Mouse (Mus musculus): ENCODE measurements around the gene Hist2h3c1. TPM values are rescaled to one million over a fixed set of nuclear protein-coding genes. Genes with fewer than 3 reads are reported as not detected.

Hist2h3c1 gene
- polyA plus RNA-seq, 1 experiment: not detected

- peaks cover 6% of the 10 kb centered on the region for H3K4me1 ChIP-seq (ENCODE audit: control insufficient read depth, insufficient read depth, insufficient read length)
- no peaks in the 10 kb centered on the region for H3K27me3 ChIP-seq (ENCODE audit: control insufficient read depth, insufficient read depth, low read length)
- H3K4me3 ChIP-seq (ENCODE audit: extremely low read depth, insufficient read depth, insufficient read length): no peak overlapping the region
- WGBS: 33% methylated on average over 2 of the region's 2 CpGs
- no peak for DNase-seq (ENCODE audit: low read depth in 1 of 2, low spot score in 2 of 2)
- TF ChIP-seq POLR2A (IDR thresholded peaks at IDR 0.05; ENCODE audit: low read depth, low read length) (no peak), CTCF (IDR thresholded peaks at IDR 0.05; ENCODE audit: extremely low read depth, insufficient read depth, insufficient read length, insufficient replicate concordance) (no peak)
- no peak overlapping the region for H3K27ac ChIP-seq (ENCODE audit: insufficient read depth, low read length)
- H3K36me3 ChIP-seq (ENCODE audit: control insufficient read depth, insufficient read depth, low read length): no peaks in the 10 kb centered on the region
Observed at GRCm38 (mm10) chr3:96225421-96225820, 21.1 kb upstream of the Hist2h3c1 start.

DNA sequence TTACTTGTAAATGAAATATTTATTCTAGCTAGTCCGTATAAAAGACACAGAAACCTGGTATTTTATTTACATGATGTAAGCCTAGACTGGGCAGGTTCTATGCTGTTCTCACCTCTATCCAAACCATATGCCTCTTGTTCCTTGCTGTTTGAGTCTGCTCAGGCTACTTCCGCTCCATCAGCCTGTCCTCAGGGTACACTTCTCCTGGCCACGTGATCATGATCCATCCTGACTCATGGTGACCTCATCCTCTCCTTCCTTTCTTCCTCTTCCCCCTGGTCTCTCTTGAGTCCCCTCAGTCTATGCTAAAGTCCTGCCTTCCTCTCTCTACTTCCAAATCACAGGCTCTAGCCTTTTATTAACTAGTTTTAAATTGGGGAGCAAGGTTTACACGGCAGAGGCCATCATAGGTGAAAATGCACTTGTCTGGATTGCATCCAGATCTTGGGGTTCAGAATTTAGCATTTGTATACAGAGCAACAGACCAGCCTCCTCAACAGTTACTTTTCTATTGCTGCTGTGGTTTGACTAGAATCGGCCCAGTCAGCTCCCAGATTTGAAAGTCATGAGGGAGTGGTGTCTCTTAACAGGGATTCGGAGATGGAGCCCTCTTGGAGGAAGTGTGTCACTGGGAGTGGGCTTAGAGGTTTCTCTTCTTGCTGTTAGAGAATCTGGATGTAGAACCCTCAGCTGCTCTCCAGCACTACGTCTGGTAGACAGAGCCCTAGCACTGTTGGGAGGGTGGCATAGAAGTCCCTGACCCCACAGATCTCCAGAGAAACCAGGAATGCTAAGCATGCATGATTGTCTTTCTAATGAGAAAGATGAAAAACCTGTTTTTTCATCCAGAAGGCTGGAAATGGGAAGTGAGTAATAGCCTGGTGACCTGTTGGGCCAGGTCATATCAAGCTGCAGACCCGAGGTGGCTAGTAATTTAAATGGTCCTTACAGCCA, 19.5 kb upstream of the Hist2h3c1 start:
- Histone ChIP-seq H3K4me1 (ENCODE audit: control insufficient read depth, insufficient read depth, insufficient read length) (peaks cover 6% of the 10 kb centered on the region), H3K36me3 (ENCODE audit: control insufficient read depth, insufficient read depth, low read length) (no peaks in the 10 kb centered on the region), H3K27me3 (ENCODE audit: control insufficient read depth, insufficient read depth, low read length) (no peaks in the 10 kb centered on the region), H3K4me3 (ENCODE audit: extremely low read depth, insufficient read depth, insufficient read length) (no peak overlapping the region), H3K27ac (ENCODE audit: insufficient read depth, low read length) (no peak overlapping the region)
- 76% methylated on average over 8 of the region's 8 CpGs for WGBS
- TF ChIP-seq CTCF (IDR thresholded peaks at IDR 0.05; ENCODE audit: extremely low read depth, insufficient read depth, insufficient read length, insufficient replicate concordance): no peak
- no peak for TF ChIP-seq POLR2A (IDR thresholded peaks at IDR 0.05; ENCODE audit: low read depth, low read length)
- no peak for DNase-seq (ENCODE audit: low read depth in 1 of 2, low spot score in 2 of 2)

DNA sequence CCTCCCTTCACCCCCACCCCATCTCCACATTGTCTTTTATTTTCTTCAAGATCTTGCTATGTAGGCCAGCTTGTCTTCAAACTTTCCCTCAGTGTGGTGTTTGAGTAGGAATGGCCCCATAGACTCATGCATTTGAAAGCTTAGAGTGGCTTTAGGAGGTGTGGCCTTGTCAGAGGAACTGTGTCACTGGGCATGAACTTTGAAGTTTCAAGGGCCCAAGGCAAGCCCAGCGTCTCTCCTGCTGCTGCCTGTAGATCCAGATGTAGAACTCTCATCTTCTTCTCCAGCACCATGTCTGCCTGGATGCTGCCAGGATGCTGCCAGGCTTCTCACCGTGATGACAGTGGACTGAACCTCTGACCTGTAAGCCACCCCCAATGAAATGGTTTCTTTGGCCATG, 17.7 kb upstream of the Hist2h3c1 start:
- no peaks in the 10 kb centered on the region for H3K36me3 ChIP-seq (ENCODE audit: control insufficient read depth, insufficient read depth, low read length)
- DNase-seq (ENCODE audit: low read depth in 1 of 2, low spot score in 2 of 2): no peak
- no peak overlapping the region for H3K4me3 ChIP-seq (ENCODE audit: extremely low read depth, insufficient read depth, insufficient read length)
- no peaks in the 10 kb centered on the region for H3K4me1 ChIP-seq (ENCODE audit: control insufficient read depth, insufficient read depth, insufficient read length)
- no peak for TF ChIP-seq POLR2A (IDR thresholded peaks at IDR 0.05; ENCODE audit: low read depth, low read length)
- no peak for TF ChIP-seq CTCF (IDR thresholded peaks at IDR 0.05; ENCODE audit: extremely low read depth, insufficient read depth, insufficient read length, insufficient replicate concordance)
- H3K27me3 ChIP-seq (ENCODE audit: control insufficient read depth, insufficient read depth, low read length): no peaks in the 10 kb centered on the region
- no peak overlapping the region for H3K27ac ChIP-seq (ENCODE audit: insufficient read depth, low read length)
- WGBS: 82% methylated on average over 2 of the region's 2 CpGs

DNA sequence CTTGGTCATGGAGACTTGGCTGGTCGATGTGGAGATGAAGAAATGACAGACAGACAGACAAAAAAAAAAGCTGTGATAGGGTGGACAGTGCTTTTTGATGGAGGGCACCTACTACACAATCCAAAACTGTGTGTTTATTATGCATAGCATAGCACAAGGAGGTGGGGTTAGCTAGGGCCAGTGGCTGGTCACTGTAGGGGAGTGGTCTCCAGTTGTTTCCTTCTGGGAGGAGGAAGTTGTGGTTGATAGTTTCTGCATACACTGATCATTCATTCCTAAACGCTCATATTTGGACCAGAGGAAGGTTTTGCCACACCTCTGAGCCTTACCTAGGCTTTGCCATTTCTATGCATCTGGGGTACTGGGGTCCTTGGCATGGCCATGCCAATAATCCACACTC, 16.1 kb upstream of the Hist2h3c1 start:
- H3K36me3 ChIP-seq (ENCODE audit: control insufficient read depth, insufficient read depth, low read length): no peaks in the 10 kb centered on the region
- TF ChIP-seq CTCF (IDR thresholded peaks at IDR 0.05; ENCODE audit: extremely low read depth, insufficient read depth, insufficient read length, insufficient replicate concordance): no peak
- no peak for TF ChIP-seq POLR2A (IDR thresholded peaks at IDR 0.05; ENCODE audit: low read depth, low read length)
- WGBS: 49% methylated on average over 2 of the region's 2 CpGs
- no peak overlapping the region for H3K27ac ChIP-seq (ENCODE audit: insufficient read depth, low read length)
- no peaks in the 10 kb centered on the region for H3K27me3 ChIP-seq (ENCODE audit: control insufficient read depth, insufficient read depth, low read length)
- DNase-seq (ENCODE audit: low read depth in 1 of 2, low spot score in 2 of 2): no peak
- no peak overlapping the region for H3K4me3 ChIP-seq (ENCODE audit: extremely low read depth, insufficient read depth, insufficient read length)
- H3K4me1 ChIP-seq (ENCODE audit: control insufficient read depth, insufficient read depth, insufficient read length): no peaks in the 10 kb centered on the region

GRCm38 (mm10) chr3:96230910-96231757, 15.4 kb upstream of the Hist2h3c1 start:
- Histone ChIP-seq H3K36me3 (ENCODE audit: control insufficient read depth, insufficient read depth, low read length) (no peaks in the 10 kb centered on the region), H3K4me1 (ENCODE audit: control insufficient read depth, insufficient read depth, insufficient read length) (no peaks in the 10 kb centered on the region), H3K4me3 (ENCODE audit: extremely low read depth, insufficient read depth, insufficient read length) (no peak overlapping the region), H3K27ac (ENCODE audit: insufficient read depth, low read length) (no peak overlapping the region), H3K27me3 (ENCODE audit: control insufficient read depth, insufficient read depth, low read length) (no peaks in the 10 kb centered on the region)
- TF ChIP-seq POLR2A (IDR thresholded peaks at IDR 0.05; ENCODE audit: low read depth, low read length) (no peak), CTCF (IDR thresholded peaks at IDR 0.05; ENCODE audit: extremely low read depth, insufficient read depth, insufficient read length, insufficient replicate concordance) (no peak)
- no peak for DNase-seq (ENCODE audit: low read depth in 1 of 2, low spot score in 2 of 2)
- WGBS: 76% methylated on average over 4 of the region's 4 CpGs

DNA sequence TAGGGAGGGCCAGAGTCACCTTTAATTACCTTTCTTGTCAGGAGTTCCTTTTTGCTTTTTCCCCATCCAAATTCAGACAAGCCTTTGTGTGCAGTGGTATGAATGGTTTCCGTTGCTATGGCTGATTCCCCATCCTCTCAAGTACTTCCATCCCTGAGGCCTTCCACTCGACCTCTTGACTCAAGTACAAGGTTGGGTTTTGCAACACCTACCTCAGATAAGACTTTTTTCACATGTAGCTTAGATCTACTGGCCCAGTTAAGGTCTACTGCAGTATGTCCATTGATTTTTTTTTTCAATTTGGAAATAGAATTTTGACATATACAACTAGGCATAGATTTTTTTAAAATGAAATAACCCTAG, 14.7 kb upstream of the Hist2h3c1 start:
- Histone ChIP-seq H3K27me3 (ENCODE audit: control insufficient read depth, insufficient read depth, low read length) (no peaks in the 10 kb centered on the region), H3K36me3 (ENCODE audit: control insufficient read depth, insufficient read depth, low read length) (no peaks in the 10 kb centered on the region), H3K27ac (ENCODE audit: insufficient read depth, low read length) (no peak overlapping the region), H3K4me1 (ENCODE audit: control insufficient read depth, insufficient read depth, insufficient read length) (no peaks in the 10 kb centered on the region), H3K4me3 (ENCODE audit: extremely low read depth, insufficient read depth, insufficient read length) (no peak overlapping the region)
- 79% methylated on average over 2 of the region's 2 CpGs for WGBS
- TF ChIP-seq CTCF (IDR thresholded peaks at IDR 0.05; ENCODE audit: extremely low read depth, insufficient read depth, insufficient read length, insufficient replicate concordance) (no peak), POLR2A (IDR thresholded peaks at IDR 0.05; ENCODE audit: low read depth, low read length) (no peak)
- no peak for DNase-seq (ENCODE audit: low read depth in 1 of 2, low spot score in 2 of 2)

All from spleen, adult 2 months (tissue).